Mouse (Mus musculus) forebrain, postnatal 0 days (tissue): Measurements from ENCODE around the gene Syt1. TPM values are rescaled to one million over a fixed set of nuclear protein-coding genes. Genes with fewer than 3 reads are reported as not detected.

ENCODE experiments used
- ATAC-seq: fragments of 200-750 bp; cut with Nextera tagmentation; 2 replicates; pipeline ENCODE4 v1.8.0; 2017; ENCODE audit warnings: mild to moderate bottlenecking, moderate library complexity
- DNase-seq: peaks from one replicate; pipeline ENCODE4 v3.0.0-alpha.2; 2015
- H3K27ac ChIP-seq: fragments of 300-500 bp; sonication (generic); 2 replicates; pipeline ENCODE4 v1.5.1; 2014; ENCODE audit warnings: low read depth, mild to moderate bottlenecking, antibody characterized with exemption, low read length, moderate library complexity, mixed read lengths
- H3K27me3 ChIP-seq: fragments of 300-500 bp; sonication (generic); 2 replicates; pipeline ENCODE4 v1.6.1; 2014; ENCODE audit warnings: mild to moderate bottlenecking, low read length, mixed read lengths; ENCODE audit not compliant: insufficient read depth
- H3K36me3 ChIP-seq: fragments of 300-500 bp; sonication (generic); 2 replicates; pipeline ENCODE4 v1.6.1; 2014; ENCODE audit warnings: mild to moderate bottlenecking, moderate library complexity; ENCODE audit not compliant: insufficient read depth
- H3K4me1 ChIP-seq: fragments of 300-500 bp; sonication (generic); 2 replicates; pipeline ENCODE4 v1.6.1; 2014; ENCODE audit warnings: antibody characterized with exemption; ENCODE audit not compliant: insufficient read depth
- H3K4me2 ChIP-seq: fragments of 300-500 bp; sonication (generic); 2 replicates; pipeline ENCODE4 v1.6.1; 2014; ENCODE audit warnings: low read depth, mild to moderate bottlenecking, moderate library complexity
- H3K4me3 ChIP-seq: fragments of 300-500 bp; sonication (generic); 2 replicates; pipeline ENCODE4 v1.5.1; 2014; ENCODE audit warnings: low read depth, low read length, mixed read lengths
- H3K9ac ChIP-seq: fragments of 300-500 bp; sonication (generic); 2 replicates; pipeline ENCODE4 v1.6.1; 2014; ENCODE audit warnings: mild to moderate bottlenecking
- H3K9me3 ChIP-seq: fragments of 300-500 bp; sonication (generic); 2 replicates; pipeline ENCODE4 v1.6.1; 2016; ENCODE audit warnings: low read length
- CTCF ChIP-seq: sonication (generic); IDR thresholded peaks from 2 replicates; pipeline ENCODE4 v1.5.1; 2016; ENCODE audit warnings: antibody characterized with exemption, control low read depth, low read depth
- WGBS: fragments of 180-500 bp; shearing (Covaris S2); extraction: QIAGEN DNeasy Blood & Tissue Kit; methylation state at CpG from one replicate; pipeline ENCODE4 v1.1.7; 2014; 5-methylcytosine and 5-hydroxymethylcytosine counted together
- polyA plus RNA-seq: library from polyadenylated mRNA; unstranded; fragments of >200 nt; fragmentation: Nextera tagmentation; extraction: Ambion mirVana; gene quantifications from 2 replicates; pipeline ENCODE4 v1.2.1, GENCODE M21; 2015
- total RNA-seq: library from RNA; depleted of rRNA; stranded (reverse); fragments of >200 nt; gene quantifications from 2 replicates; pipeline ENCODE4 v1.2.3, GENCODE M21; 2014

The Syt1 gene
- total and polyA plus RNA-seq, 2 experiments from 2014 or later, result 133 to 147 TPM

DNA sequence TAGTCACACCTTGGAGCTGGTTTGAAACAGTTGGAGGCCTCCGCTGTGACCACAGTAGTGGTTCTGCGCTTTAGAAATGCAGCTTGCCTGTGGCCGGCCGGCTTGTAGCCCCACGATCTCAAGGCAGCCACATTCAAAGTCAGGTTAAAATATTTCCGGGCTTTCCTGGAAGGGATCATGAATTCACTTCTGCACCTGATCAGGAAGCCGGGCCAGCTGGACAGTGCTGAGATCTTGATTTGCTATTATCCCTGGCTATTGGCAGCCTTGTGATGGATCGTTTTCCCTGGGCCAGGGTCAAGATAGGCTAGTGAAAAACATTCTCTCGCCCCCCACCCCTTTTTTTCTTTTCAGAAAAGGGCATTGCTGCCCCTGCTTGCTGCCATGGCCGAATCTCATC, 555.6 kb downstream of the Syt1 start:
- H3K36me3 ChIP-seq, result no peaks in the 10 kb centered on the region
- H3K9ac ChIP-seq, result no peak overlapping the region
- no peaks in the 10 kb centered on the region for H3K4me1 ChIP-seq
- no peak for DNase-seq
- H3K27me3 ChIP-seq, result no peaks in the 10 kb centered on the region
- no peak overlapping the region for H3K27ac ChIP-seq
- H3K9me3 ChIP-seq, result no peaks in the 10 kb centered on the region
- 71% methylated on average over 10 of the region's 10 CpGs for WGBS
- no peak overlapping the region for H3K4me2 ChIP-seq
- ATAC-seq, result no peak
- TF ChIP-seq CTCF, result no peak
- H3K4me3 ChIP-seq, result no peak overlapping the region

DNA sequence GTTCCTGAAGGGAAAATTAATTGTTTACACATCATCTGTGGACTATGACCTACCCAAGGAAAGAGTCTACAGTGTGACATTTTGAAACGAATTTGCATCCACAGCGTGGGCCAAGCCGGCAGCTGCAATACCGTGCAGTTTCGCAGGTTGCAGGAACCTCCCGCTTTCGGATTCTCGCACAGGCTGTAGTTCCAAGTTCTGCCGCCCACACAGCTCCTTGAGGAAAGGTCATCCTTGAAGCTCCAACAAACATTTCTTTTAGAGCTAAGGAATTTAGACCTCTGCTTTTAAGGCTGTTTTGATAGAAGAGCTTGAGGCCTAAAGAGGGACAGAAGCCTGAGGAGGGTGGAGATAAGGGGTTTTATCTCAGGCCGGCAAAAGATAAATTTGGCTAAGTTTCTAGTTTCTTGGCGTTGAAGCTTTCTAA, 556.1 kb downstream of the Syt1 start:
- no peak for ATAC-seq

DNA sequence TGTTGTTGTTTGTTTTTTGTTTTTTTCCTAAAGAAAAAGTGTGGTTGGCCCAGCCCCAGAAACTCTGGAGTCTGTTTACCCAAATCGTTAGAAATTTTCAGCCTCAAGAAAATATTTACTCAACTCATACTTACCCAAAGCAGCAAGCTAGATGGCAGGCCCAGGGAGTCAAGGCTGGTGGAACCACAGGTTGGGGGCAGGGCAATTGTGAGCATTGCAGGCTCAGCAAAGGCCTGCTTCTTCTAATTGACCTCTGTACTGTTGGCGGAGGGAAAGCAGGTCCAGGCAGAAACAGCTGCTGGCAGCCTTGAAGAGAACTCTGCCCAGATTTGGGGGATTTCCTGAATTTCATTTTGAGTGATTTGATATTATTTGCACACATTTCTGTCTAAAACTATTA, 557.2 kb downstream of the Syt1 start:
- no peak for TF ChIP-seq CTCF

More for the DNA sequence above, 556.1 kb downstream of the Syt1 start:
- no peak for DNase-seq
- WGBS, result 83% methylated on average over 11 of the region's 11 CpGs
- H3K27ac ChIP-seq, result no peak overlapping the region
- H3K4me3 ChIP-seq, result no peak overlapping the region
- H3K9me3 ChIP-seq, result no peaks in the 10 kb centered on the region
- H3K36me3 ChIP-seq, result no peaks in the 10 kb centered on the region
- no peak for TF ChIP-seq CTCF
- no peaks in the 10 kb centered on the region for H3K4me1 ChIP-seq
- H3K27me3 ChIP-seq, result no peaks in the 10 kb centered on the region
- H3K4me2 ChIP-seq, result no peak overlapping the region
- no peak overlapping the region for H3K9ac ChIP-seq

DNA sequence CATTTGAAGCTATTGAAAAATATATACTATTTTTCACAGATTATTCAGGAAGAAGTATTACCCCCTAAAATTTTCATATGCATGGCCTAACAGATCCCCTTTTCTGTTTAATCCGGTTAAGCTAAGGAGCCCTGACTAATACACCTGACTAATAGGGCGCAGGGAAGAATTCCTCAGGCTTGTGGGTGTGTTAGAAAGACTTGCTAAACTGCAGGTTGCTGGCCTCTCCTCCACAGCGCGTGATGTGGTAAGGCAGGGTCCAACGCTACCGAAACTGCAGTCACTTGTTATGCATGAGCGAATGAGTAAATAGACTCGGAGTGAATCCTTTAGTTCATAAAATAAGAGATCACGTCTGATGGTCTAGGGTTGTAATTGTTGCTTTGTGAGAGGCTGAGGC, 558.4 kb downstream of the Syt1 start:
- Histone ChIP-seq H3K36me3 (no peaks in the 10 kb centered on the region), H3K27me3 (no peaks in the 10 kb centered on the region), H3K4me2 (no peak overlapping the region), H3K9me3 (no peaks in the 10 kb centered on the region), H3K27ac (no peak overlapping the region), H3K9ac (no peak overlapping the region), H3K4me1 (no peaks in the 10 kb centered on the region), H3K4me3 (no peak overlapping the region)
- no peak for ATAC-seq
- WGBS, result 90% methylated on average over 9 of the region's 9 CpGs
- DNase-seq, result no peak
- no peak for TF ChIP-seq CTCF

More for the DNA sequence above, 557.2 kb downstream of the Syt1 start:
- WGBS, result 43% methylated on average over 2 of the region's 2 CpGs
- Histone ChIP-seq H3K9me3 (no peaks in the 10 kb centered on the region), H3K9ac (no peak overlapping the region), H3K36me3 (no peaks in the 10 kb centered on the region), H3K27me3 (no peaks in the 10 kb centered on the region), H3K4me1 (no peaks in the 10 kb centered on the region), H3K4me2 (no peak overlapping the region), H3K4me3 (no peak overlapping the region), H3K27ac (no peak overlapping the region)
- no peak for DNase-seq
- no peak for ATAC-seq

DNA sequence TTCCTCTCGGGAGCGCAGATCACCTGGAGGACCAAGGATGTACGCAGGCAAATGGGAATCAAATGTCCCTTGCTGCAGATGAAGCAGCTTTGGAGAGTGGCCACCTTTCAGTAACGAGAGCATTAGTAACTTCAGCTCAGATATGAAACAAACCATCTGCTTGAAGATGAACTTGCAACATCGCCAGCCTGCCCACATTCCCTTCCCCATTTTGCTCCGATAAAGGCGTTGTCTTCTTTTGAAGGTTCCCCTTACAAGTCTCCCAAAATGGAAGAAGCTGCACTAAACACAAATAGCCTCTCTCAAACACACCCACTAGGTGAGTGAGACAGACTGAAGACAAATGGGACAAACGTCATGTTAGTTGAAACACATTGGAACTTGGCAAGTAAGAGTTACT, 559.3 kb downstream of the Syt1 start:
- DNase-seq, result no peak
- Histone ChIP-seq H3K36me3 (no peaks in the 10 kb centered on the region), H3K9ac (no peak overlapping the region), H3K4me3 (no peak overlapping the region), H3K4me1 (no peaks in the 10 kb centered on the region), H3K4me2 (no peak overlapping the region), H3K9me3 (no peaks in the 10 kb centered on the region), H3K27me3 (no peaks in the 10 kb centered on the region), H3K27ac (no peak overlapping the region)
- TF ChIP-seq CTCF, result no peak
- ATAC-seq, result no peak
- WGBS, result 90% methylated on average over 8 of the region's 8 CpGs

DNA sequence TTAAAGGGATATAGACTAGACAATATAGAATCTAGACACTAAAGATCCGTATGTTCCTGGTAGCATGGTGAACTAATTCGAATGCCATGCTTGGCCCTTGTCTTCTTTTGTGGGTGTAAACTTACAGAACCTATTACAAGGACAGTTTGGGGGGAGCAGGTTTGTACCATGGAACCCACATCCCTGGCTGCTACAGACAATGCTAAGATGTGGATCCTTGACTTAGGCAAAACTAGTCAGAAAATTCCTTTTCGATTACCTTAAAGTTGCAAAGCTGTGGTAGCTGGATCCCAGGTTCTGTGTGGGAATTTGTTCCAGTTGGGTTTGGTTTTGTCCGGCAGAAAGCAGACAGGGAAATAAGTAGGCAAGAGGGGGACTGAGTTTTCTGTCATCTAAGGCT, 560.4 kb downstream of the Syt1 start:
- WGBS, result 93% methylated on average over 4 of the region's 4 CpGs
- Histone ChIP-seq H3K4me1 (no peaks in the 10 kb centered on the region), H3K9ac (no peak overlapping the region), H3K27ac (no peak overlapping the region), H3K27me3 (no peaks in the 10 kb centered on the region), H3K36me3 (no peaks in the 10 kb centered on the region), H3K9me3 (no peaks in the 10 kb centered on the region), H3K4me3 (no peak overlapping the region), H3K4me2 (no peak overlapping the region)
- TF ChIP-seq CTCF, result no peak
- no peak for ATAC-seq
- DNase-seq, result no peak

DNA sequence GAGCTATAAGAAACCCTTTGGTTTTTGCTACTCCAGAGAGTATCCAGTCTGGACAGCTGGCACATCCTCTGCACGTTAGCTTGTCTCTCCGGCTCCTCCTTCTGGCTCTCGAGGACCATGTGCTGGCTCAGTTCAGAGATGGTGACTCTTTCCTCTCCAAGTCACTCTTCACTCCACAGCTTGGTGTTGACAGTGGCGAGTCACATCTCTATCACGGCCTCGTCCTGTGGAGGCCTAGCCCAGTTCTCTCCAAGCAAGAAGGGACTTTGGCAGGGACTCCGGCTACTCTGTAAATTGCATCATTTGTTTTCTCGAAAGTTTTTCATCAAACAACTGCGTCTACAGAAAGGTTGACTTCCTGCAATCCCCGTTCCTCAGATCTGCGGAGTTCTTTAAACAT, 562.4 kb downstream of the Syt1 start:
- TF ChIP-seq CTCF, result no peak
- WGBS, result 82% methylated on average over 11 of the region's 11 CpGs
- Histone ChIP-seq H3K36me3 (no peaks in the 10 kb centered on the region), H3K4me3 (no peak overlapping the region), H3K27ac (no peak overlapping the region), H3K9ac (no peak overlapping the region), H3K9me3 (no peaks in the 10 kb centered on the region), H3K27me3 (no peaks in the 10 kb centered on the region), H3K4me1 (no peaks in the 10 kb centered on the region), H3K4me2 (no peak overlapping the region)
- DNase-seq, result no peak
- ATAC-seq, result no peak
